Mouse (Mus musculus) heart, postnatal 10 days (tissue): ENCODE data around the gene Dynlt1f. TPM values are rescaled to one million over a fixed set of nuclear protein-coding genes. Genes with fewer than 3 reads are reported as not detected.

Experiments
- total RNA-seq, 2 experiments: library from RNA; stranded (reverse); gene quantifications; 2 replicates each; pipeline ENCODE4 v1.2.3; 2021

Dynlt1f gene
- total RNA-seq, 2 experiments from 2014 or later: 116 to 117 TPM

Other genes starting within 250 kb of the Dynlt1f start
- gene Dynlt1b, start 225.8 kb downstream of the Dynlt1f start, total RNA-seq: 100 to 1,000 TPM; 112 to 122 TPM
- gene Dynlt1c, start 54.2 kb downstream of the Dynlt1f start, total RNA-seq: 1 to 10 TPM; 3.7 to 5.8 TPM
- under 1 TPM; 0.45 to 0.48 TPM for gene Sytl3, start 3.2 kb upstream of the Dynlt1f start, total RNA-seq
- gene Ezr, start 126.9 kb upstream of the Dynlt1f start, total RNA-seq: 10 to 100 TPM; 68.1 to 83.6 TPM